Mouse (Mus musculus) erythroblast, embryonic 14.5 days (primary cell): ENCODE results near the gene Chka.

Experiments
- GATA1 ChIP-seq: IDR thresholded peaks from 2 replicates; pipeline ENCODE4 v1.6.1; 2012; ENCODE audit warnings: low read length, inconsistent platforms, mixed read lengths
- TAL1 ChIP-seq: IDR thresholded peaks from 3 replicates; pipeline ENCODE4 v1.6.1; 2012; ENCODE audit warnings: low read length, inconsistent platforms, mixed read lengths

DNA sequence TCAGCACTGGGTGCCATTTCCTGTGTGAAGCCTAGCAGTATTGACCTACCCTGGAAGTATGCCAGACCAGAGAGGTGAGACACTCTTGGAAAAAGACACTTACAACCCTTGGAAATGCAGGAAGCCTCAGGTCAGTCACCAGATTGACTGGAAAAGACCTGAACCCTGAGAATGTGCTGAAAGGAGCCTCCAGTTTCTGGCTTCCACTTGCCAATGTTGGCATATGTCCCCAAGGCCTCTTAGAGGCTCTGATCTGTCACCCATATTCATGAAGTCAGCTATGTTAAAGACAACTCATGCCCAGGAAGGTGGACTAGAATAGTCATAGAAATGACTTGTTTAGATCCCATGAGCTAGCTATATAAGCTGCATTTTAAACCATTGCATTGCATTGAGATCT, 19.9 kb downstream of the Chka start:
- TF ChIP-seq GATA1 = no peak
- TF ChIP-seq TAL1 = no peak
